Mouse (Mus musculus) hindbrain, embryonic 14.5 days (tissue): ENCODE measurements around the gene Fstl3. TPM values are rescaled to one million over a fixed set of nuclear protein-coding genes. Genes with fewer than 3 reads are reported as not detected.

Experiments
- ATAC-seq: fragments of 200-750 bp; cut with Nextera tagmentation; 2 replicates; pipeline ENCODE4 v1.8.0; 2017; ENCODE audit warnings: moderate number of reproducible peaks, mild to moderate bottlenecking, moderate TSS enrichment, moderate library complexity; ENCODE audit not compliant: low FRiP score
- DNase-seq: peaks from one replicate; pipeline ENCODE4 v3.0.0-alpha.2; 2015; ENCODE audit warnings: low spot score
- H3K27ac ChIP-seq: fragments of 300-500 bp; sonication (generic); 2 replicates; pipeline ENCODE4 v1.5.1; 2014; ENCODE audit warnings: mild to moderate bottlenecking, moderate library complexity
- H3K27me3 ChIP-seq: fragments of 300-500 bp; sonication (generic); 2 replicates; pipeline ENCODE4 v1.6.1; 2014; ENCODE audit warnings: mild to moderate bottlenecking, low read length, mixed read lengths; ENCODE audit not compliant: control insufficient read depth, insufficient read depth
- H3K36me3 ChIP-seq: fragments of 300-500 bp; sonication (generic); replicated peaks from 2 replicates; pipeline ENCODE4 v1.6.1; 2014; ENCODE audit not compliant: control insufficient read depth, insufficient read depth
- H3K4me1 ChIP-seq: fragments of 300-500 bp; sonication (generic); replicated peaks from 2 replicates; pipeline ENCODE4 v1.6.1; 2014; ENCODE audit warnings: antibody characterized with exemption, low read length, mixed read lengths; ENCODE audit not compliant: control insufficient read depth, insufficient read depth
- H3K4me2 ChIP-seq: fragments of 300-500 bp; sonication (generic); replicated peaks from 2 replicates; pipeline ENCODE4 v1.6.1; 2014; ENCODE audit warnings: mild to moderate bottlenecking, moderate library complexity
- H3K4me3 ChIP-seq: fragments of 300-500 bp; sonication (generic); replicated peaks from 2 replicates; pipeline ENCODE4 v1.5.1; 2014; ENCODE audit warnings: mild to moderate bottlenecking, low read length
- H3K9ac ChIP-seq: fragments of 300-500 bp; sonication (generic); 2 replicates; pipeline ENCODE4 v1.6.1; 2014
- H3K9me3 ChIP-seq: fragments of 300-500 bp; sonication (generic); 2 replicates; pipeline ENCODE4 v1.6.1; 2016; ENCODE audit warnings: low read length; ENCODE audit not compliant: control insufficient read depth
- WGBS: fragments of 180-500 bp; shearing (Covaris S2); extraction: QIAGEN DNeasy Blood & Tissue Kit; methylation state at CpG from one replicate; pipeline ENCODE4 v1.1.7; 2014; 5-methylcytosine and 5-hydroxymethylcytosine counted together
- polyA plus RNA-seq: library from polyadenylated mRNA; unstranded; fragments of >200 nt; fragmentation: Nextera tagmentation; extraction: Ambion mirVana; gene quantifications from 2 replicates; pipeline ENCODE4 v1.2.1, GENCODE M21; 2014

Gene Fstl3
- polyA plus RNA-seq, 1 experiment from 2014 or later: 1.6 TPM

DNA sequence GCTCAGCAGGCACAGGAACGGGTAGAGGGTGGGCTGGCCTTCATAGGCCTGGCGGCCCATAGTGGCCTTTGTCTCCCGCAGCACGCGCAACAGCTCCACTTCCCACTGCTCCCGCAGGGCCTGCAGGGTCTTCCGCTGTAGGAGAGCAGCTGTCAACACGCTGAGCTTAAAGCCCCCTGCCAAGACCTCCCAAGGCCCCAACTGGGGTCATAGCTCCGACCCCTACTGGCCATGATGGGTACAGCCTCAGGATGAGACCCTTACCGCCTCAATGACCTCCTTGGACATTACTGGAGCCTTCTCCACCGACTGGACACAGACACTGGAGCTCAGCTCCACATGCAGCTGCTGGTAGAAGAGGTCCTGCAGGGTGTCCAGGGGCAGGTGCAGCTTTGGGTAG, 36.2 kb upstream of the Fstl3 start:
- DNase-seq: no peak
- no peak for ATAC-seq
- WGBS: 58% methylated on average over 11 of the region's 11 CpGs
- Histone ChIP-seq H3K4me1 (peaks cover 7% of the 10 kb centered on the region), H3K9ac (no peak overlapping the region), H3K27ac (no peak overlapping the region), H3K9me3 (peaks cover 49% of the 10 kb centered on the region), H3K4me3 (no peak overlapping the region), H3K36me3 (peaks cover 79% of the 10 kb centered on the region), H3K4me2 (no peak overlapping the region), H3K27me3 (0 out of 2 replicates have a peak, but pooled peaks cover 2% of the 10 kb centered on the region)

DNA sequence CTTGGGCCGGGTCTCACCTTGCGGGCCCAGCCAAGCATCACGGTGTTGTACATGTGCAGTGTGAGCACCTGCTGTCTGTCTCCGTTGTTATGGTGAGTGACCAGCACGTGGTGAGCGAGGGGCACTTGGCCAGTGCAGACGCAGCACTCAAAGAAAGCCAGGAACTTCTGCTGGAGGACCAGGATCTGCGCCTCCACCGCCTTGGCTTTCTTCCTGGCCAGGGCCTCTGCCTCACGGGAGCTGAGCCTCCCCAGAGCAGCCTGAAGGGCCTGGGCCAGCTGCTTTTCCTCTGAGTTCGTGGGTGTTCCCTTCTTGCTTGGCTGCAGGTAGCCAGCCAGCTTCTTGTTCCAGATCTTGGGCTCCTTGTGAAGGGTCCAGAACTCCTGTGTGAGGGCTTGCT, 33.9 kb upstream of the Fstl3 start:
- Histone ChIP-seq H3K4me1 (peaks cover 7% of the 10 kb centered on the region), H3K27ac (no peak overlapping the region), H3K36me3 (peaks cover 56% of the 10 kb centered on the region), H3K9me3 (peaks cover 30% of the 10 kb centered on the region), H3K9ac (no peak overlapping the region), H3K27me3 (no peaks in the 10 kb centered on the region), H3K4me2 (no peak overlapping the region), H3K4me3 (no peak overlapping the region)
- WGBS: 91% methylated on average over 11 of the region's 11 CpGs
- DNase-seq: no peak
- no peak for ATAC-seq

GRCm38 (mm10) chr10:79743650-79744365, 33.3 kb upstream of the Fstl3 start:
- Histone ChIP-seq H3K9me3 (peaks cover 23% of the 10 kb centered on the region), H3K27me3 (no peaks in the 10 kb centered on the region; the same call in 1 of the 2 replicates), H3K27ac (no peak overlapping the region), H3K4me2 (no peak overlapping the region), H3K4me3 (no peak overlapping the region), H3K36me3 (peaks cover 50% of the 10 kb centered on the region), H3K4me1 (peaks cover 7% of the 10 kb centered on the region), H3K9ac (no peak overlapping the region)
- DNase-seq (no peak), ATAC-seq (no peak)
- WGBS: 94% methylated on average over 15 of the region's 15 CpGs

- ATAC-seq (no peak), DNase-seq (no peak)
- Histone ChIP-seq H3K4me2 (peak overlapping the region; percentile 76), H3K4me1 (peaks cover 7% of the 10 kb centered on the region), H3K4me3 (peak overlapping the region; percentile 64; the same call in 1 of the 2 replicates), H3K9me3 (peaks cover 8% of the 10 kb centered on the region; the same call in 1 of the 2 replicates), H3K27ac (no peak overlapping the region), H3K36me3 (peaks cover 33% of the 10 kb centered on the region), H3K9ac (peak overlapping the region; percentile 71; the same call in 1 of the 2 replicates), H3K27me3 (no peaks in the 10 kb centered on the region; the same call in 1 of the 2 replicates)
- 90% methylated on average over 3 of the region's 3 CpGs for WGBS
These were observed 31.7 kb upstream of the Fstl3 start for GRCm38 (mm10) chr10:79745411-79745810.

GRCm38 (mm10) chr10:79745898-79746773, 30.9 kb upstream of the Fstl3 start, which contains the start of gene Polrmt:
Polrmt (minus strand) TSS chr10:79746581.
- Histone ChIP-seq H3K4me3 (peak within 1 kb of the TSS; percentile 64), H3K27me3 (no peaks in the 10 kb centered on the region; the same call in 1 of the 2 replicates), H3K4me1 (peaks cover 7% of the 10 kb centered on the region), H3K36me3 (peaks cover 26% of the 10 kb centered on the region), H3K9me3 (peaks cover under 1% of the 10 kb centered on the region; the same call in 1 of the 2 replicates), H3K4me2 (peak within 1 kb of the TSS; percentile 76), H3K27ac (no peak within 1 kb of the TSS; the same call in 1 of the 2 replicates), H3K9ac (peak within 1 kb of the TSS; percentile 71)
- peak; percentile 96 for ATAC-seq
- WGBS: 3% methylated on average over 38 of the region's 38 CpGs
- DNase-seq: peak; percentile 99

- Histone ChIP-seq H3K4me3 (peak overlapping the region; percentile 64), H3K4me1 (peaks cover 7% of the 10 kb centered on the region), H3K9me3 (no peaks in the 10 kb centered on the region), H3K27me3 (no peaks in the 10 kb centered on the region; the same call in 1 of the 2 replicates), H3K27ac (no peak overlapping the region), H3K4me2 (peak overlapping the region; percentile 76), H3K9ac (peak overlapping the region; percentile 48), H3K36me3 (peaks cover 21% of the 10 kb centered on the region)
- WGBS: 26% methylated on average over 6 of the region's 6 CpGs
- ATAC-seq: peak; percentile 53
- DNase-seq: no peak
These were observed 30.3 kb upstream of the Fstl3 start for GRCm38 (mm10) chr10:79746774-79747151.

GRCm38 (mm10) chr10:79748496-79748895, 28.6 kb upstream of the Fstl3 start:
- Histone ChIP-seq H3K9me3 (no peaks in the 10 kb centered on the region), H3K4me3 (no peak overlapping the region), H3K36me3 (peaks cover 7% of the 10 kb centered on the region), H3K27ac (no peak overlapping the region), H3K4me2 (no peak overlapping the region), H3K9ac (no peak overlapping the region), H3K4me1 (peaks cover 7% of the 10 kb centered on the region), H3K27me3 (no peaks in the 10 kb centered on the region; the same call in 1 of the 2 replicates)
- no peak for DNase-seq
- 78% methylated on average over 6 of the region's 6 CpGs for WGBS
- no peak for ATAC-seq

- Histone ChIP-seq H3K9ac (peak within 1 kb of the TSS; percentile 57), H3K27ac (no peak within 1 kb of the TSS), H3K4me1 (peaks cover 11% of the 10 kb centered on the region; the same call in 1 of the 2 replicates), H3K36me3 (peaks cover 41% of the 10 kb centered on the region), H3K4me3 (peak within 1 kb of the TSS; percentile 36), H3K4me2 (peak within 1 kb of the TSS; percentile 76), H3K27me3 (no peaks in the 10 kb centered on the region), H3K9me3 (no peaks in the 10 kb centered on the region)
- 1% methylated on average over 36 of the region's 36 CpGs for WGBS
- DNase-seq: peak; percentile 62
- ATAC-seq: peak; percentile 80
These were observed 22.1 kb upstream of the Fstl3 start, which contains the start of gene Fgf22 for GRCm38 (mm10) chr10:79754856-79755516. Fgf22 (plus strand) TSS chr10:79755076.
